Mouse (Mus musculus) liver, adult 2 months (tissue): ENCODE results near the gene Ktn1. TPM values are rescaled to one million over a fixed set of nuclear protein-coding genes. Genes with fewer than 3 reads are reported as not detected.
A peak's percentile ranks its signal among the peaks of the same experiment; 100 is the strongest.

Experiments used
- DNase-seq: peaks from one replicate; pipeline ENCODE4 v3.0.0-alpha.2; 2011; ENCODE audit warnings: low read depth, low spot score; ENCODE audit errors: extremely low read depth
- H3K27ac ChIP-seq: fragments of 200-500 bp; replicated peaks from 2 replicates; pipeline ENCODE4 v1.5.1; 2012; ENCODE audit warnings: low read depth, mild to moderate bottlenecking, control low read depth, inconsistent platforms, low read length; ENCODE audit not compliant: insufficient read depth
- H3K27me3 ChIP-seq: fragments of 200-500 bp; 2 replicates; pipeline ENCODE4 v1.6.1; 2012; ENCODE audit warnings: mild to moderate bottlenecking, moderate library complexity, low read length, inconsistent platforms; ENCODE audit not compliant: control insufficient read depth, insufficient read depth
- H3K36me3 ChIP-seq: fragments of 200-500 bp; 2 replicates; pipeline ENCODE4 v1.6.1; 2012; ENCODE audit warnings: low read length, inconsistent platforms; ENCODE audit not compliant: control insufficient read depth, insufficient read depth
- H3K4me1 ChIP-seq: fragments of 200-500 bp; 2 replicates; pipeline ENCODE4 v1.6.1; 2011; ENCODE audit warnings: low read length; ENCODE audit not compliant: control insufficient read depth, insufficient read depth
- H3K4me3 ChIP-seq: fragments of 200-500 bp; 2 replicates; pipeline ENCODE4 v1.5.1; 2011; ENCODE audit warnings: low read depth, mild to moderate bottlenecking, control low read depth, low read length, moderate library complexity; ENCODE audit not compliant: insufficient read depth
- H3K79me2 ChIP-seq: fragments of 200-500 bp; 2 replicates; pipeline ENCODE4 v1.6.1; 2012; ENCODE audit warnings: inconsistent platforms, mild to moderate bottlenecking, low read length, moderate library complexity; ENCODE audit not compliant: control insufficient read depth, insufficient read depth
- H3K9ac ChIP-seq: fragments of 200-500 bp; 2 replicates; pipeline ENCODE4 v1.6.1; 2012; ENCODE audit warnings: low read depth, mild to moderate bottlenecking, control low read depth, inconsistent platforms, low read length
- CTCF ChIP-seq: fragments of 200-500 bp; IDR thresholded peaks from 2 replicates; pipeline ENCODE4 v1.5.1; 2011; ENCODE audit warnings: low read depth, low read length, control low read depth
- POLR2A ChIP-seq: fragments of 200-500 bp; IDR thresholded peaks from 2 replicates; pipeline ENCODE4 v1.6.1; 2011; ENCODE audit warnings: low read length, control low read depth; ENCODE audit not compliant: insufficient read depth; ENCODE audit errors: extremely low read depth
- WGBS: fragments of 180-500 bp; shearing (Covaris S2); methylation state at CpG from one replicate; pipeline ENCODE4 v1.1.7; 2018; 5-methylcytosine and 5-hydroxymethylcytosine counted together
- polyA plus RNA-seq: library from polyadenylated mRNA; depleted of rRNA; stranded (reverse); fragments of >200 nt; gene quantifications from 2 replicates; pipeline ENCODE4 v1.2.3, GENCODE M21; 2012
- total RNA-seq: library from RNA; depleted of rRNA; stranded (reverse); fragments of >200 nt; gene quantifications from 2 replicates; pipeline ENCODE4 v1.2.3, GENCODE M21; 2014

Gene Ktn1
- total and polyA plus RNA-seq, 2 experiments, result 1.9 to 18.4 TPM

DNA sequence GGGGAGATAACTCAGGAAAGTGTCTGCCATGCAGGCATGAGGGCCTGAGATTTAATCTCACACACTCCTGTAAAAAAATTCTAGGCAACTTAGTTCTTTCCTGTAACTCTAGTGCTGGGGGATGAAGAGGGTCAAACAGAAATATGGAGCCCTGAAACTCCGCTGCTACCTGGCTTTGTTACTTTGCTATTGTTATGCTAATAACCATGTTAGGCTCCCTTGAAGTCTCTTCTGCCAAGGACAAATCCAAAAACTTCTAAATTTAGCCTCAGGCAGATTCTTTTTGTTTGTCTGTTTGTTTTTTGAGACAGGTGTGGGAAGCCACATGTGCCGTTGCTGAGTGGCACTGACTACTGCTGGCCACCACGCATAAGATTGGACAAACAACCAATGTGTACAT is 100.5 kb downstream of the Ktn1 start:
- Histone ChIP-seq H3K79me2 (no peaks in the 10 kb centered on the region), H3K4me3 (no peak overlapping the region), H3K27ac (no peak overlapping the region), H3K27me3 (no peaks in the 10 kb centered on the region), H3K9ac (no peak overlapping the region), H3K36me3 (no peaks in the 10 kb centered on the region), H3K4me1 (no peaks in the 10 kb centered on the region)
- no peak for DNase-seq
- no peak for TF ChIP-seq POLR2A
- no peak for TF ChIP-seq CTCF
- WGBS, result 81% methylated on average over 3 of the region's 3 CpGs

DNA sequence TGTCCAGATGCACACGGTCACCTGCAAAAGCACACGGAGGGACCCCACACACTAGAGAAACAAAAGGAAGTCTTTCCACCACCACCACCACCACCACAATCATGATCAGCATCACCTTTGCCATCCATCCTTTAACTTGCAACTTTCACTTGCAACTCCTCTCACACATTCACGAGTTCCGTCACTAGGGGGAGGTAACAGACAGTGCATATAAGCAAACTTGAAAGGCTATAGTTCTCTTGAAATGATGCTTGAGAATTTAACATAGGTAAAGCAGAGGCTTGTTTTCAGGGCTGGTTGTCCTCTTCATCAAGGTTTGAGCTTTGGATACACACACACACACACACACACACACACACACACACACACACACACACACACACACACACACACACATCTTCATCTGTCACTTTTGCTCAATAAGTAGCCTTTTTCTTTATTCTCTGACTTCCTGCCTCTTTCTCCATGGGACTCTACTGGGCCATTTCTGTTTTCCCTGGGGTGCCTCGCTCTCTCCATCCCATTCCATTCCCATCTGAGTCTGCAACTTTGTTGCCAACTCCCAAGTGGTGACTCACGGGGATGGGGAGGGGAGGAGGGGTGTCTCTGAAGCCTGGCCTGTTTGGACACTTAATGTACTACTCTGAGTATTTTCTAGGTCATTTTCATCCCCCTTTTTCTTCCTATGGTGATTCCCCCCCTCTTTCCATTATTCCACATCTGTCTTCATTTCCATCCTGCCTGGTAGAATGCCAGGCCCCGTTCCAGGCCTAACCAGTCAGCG is 103.4 kb downstream of the Ktn1 start:
- no peaks in the 10 kb centered on the region for H3K36me3 ChIP-seq
- H3K4me1 ChIP-seq, result no peaks in the 10 kb centered on the region
- no peak overlapping the region for H3K9ac ChIP-seq
- H3K4me3 ChIP-seq, result no peak overlapping the region
- TF ChIP-seq CTCF (peak; percentile 42; the same call in 1 of the 2 replicates), POLR2A (no peak)
- peak; percentile 62 for DNase-seq
- no peaks in the 10 kb centered on the region for H3K27me3 ChIP-seq
- H3K27ac ChIP-seq, result no peak overlapping the region
- WGBS, result 49% methylated on average over 8 of the region's 8 CpGs
- H3K79me2 ChIP-seq, result no peaks in the 10 kb centered on the region

DNA sequence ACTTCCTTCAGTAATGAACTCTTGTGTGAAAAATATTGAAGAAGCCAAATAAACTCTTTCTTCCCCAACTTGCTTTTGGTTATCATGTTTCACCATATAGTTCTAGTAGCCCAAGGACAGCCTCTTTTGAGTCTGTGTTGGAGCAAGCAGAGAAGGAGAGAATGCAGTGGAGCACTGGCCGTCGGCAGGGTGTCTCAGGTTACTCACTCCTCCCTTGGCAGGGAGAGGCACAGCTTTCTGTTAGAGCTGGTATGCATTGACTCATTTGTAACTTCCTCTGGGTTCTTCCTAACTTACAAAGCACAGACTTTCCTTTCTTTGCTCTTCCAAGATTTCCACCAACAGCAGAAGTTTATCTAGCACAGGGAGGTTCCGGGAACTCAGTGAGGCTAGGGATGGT is 105.3 kb downstream of the Ktn1 start:
- TF ChIP-seq CTCF (no peak), POLR2A (no peak)
- DNase-seq, result no peak
- WGBS, result 61% methylated on average over 3 of the region's 3 CpGs

GRCm38 (mm10) chr14:47754253-47754897 is 106.1 kb downstream of the Ktn1 start:
- no peak for TF ChIP-seq CTCF
- TF ChIP-seq POLR2A, result no peak
- no peak for DNase-seq
- no peak overlapping the region for H3K27ac ChIP-seq
- no peaks in the 10 kb centered on the region for H3K79me2 ChIP-seq
- WGBS, result 82% methylated on average over 4 of the region's 4 CpGs
- no peaks in the 10 kb centered on the region for H3K27me3 ChIP-seq
- no peaks in the 10 kb centered on the region for H3K36me3 ChIP-seq
- H3K4me1 ChIP-seq, result no peaks in the 10 kb centered on the region
- H3K4me3 ChIP-seq, result no peak overlapping the region
- no peak overlapping the region for H3K9ac ChIP-seq

More for the DNA sequence above, 105.3 kb downstream of the Ktn1 start:
- Histone ChIP-seq H3K27ac (no peak overlapping the region), H3K4me1 (no peaks in the 10 kb centered on the region), H3K36me3 (no peaks in the 10 kb centered on the region), H3K4me3 (no peak overlapping the region), H3K27me3 (no peaks in the 10 kb centered on the region), H3K9ac (no peak overlapping the region), H3K79me2 (no peaks in the 10 kb centered on the region)

DNA sequence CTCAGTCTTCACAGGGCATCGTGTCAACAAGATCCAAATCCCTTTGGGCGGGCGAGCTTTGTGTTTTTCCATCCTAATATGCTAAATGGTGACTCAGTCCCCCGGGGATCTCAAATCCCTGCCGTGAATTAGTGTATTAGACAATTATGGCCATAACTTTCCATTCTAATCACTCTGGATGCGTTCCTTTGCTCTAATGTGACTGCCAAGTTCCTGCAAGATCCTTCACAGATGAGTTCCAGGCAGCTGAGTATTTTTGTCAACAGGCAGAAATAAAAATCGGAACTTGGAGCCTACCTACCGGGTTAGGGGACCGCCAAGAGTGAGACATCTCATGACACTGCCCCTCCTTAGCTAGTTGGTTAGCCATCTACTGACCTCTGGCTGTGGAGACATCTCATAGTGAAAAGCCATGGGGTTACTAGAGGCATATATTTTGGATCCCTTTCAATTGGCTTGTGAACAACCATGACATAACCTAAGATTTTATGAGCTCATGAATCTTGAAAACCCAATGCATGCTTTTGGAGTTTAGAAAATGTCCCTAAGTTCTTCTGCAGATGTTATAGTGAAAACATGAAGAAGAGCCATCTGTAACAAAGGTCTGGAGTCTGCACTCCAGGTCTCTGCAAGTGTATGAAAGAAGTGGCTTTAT is 108.3 kb downstream of the Ktn1 start:
- H3K27ac ChIP-seq, result no peak overlapping the region
- no peaks in the 10 kb centered on the region for H3K27me3 ChIP-seq
- no peak overlapping the region for H3K4me3 ChIP-seq
- H3K4me1 ChIP-seq, result no peaks in the 10 kb centered on the region
- no peak for DNase-seq
- no peaks in the 10 kb centered on the region for H3K36me3 ChIP-seq
- no peaks in the 10 kb centered on the region for H3K79me2 ChIP-seq
- TF ChIP-seq POLR2A, result no peak
- no peak for TF ChIP-seq CTCF
- H3K9ac ChIP-seq, result no peak overlapping the region
- 82% methylated on average over 9 of the region's 9 CpGs for WGBS

GRCm38 (mm10) chr14:47765192-47765591 is 116.9 kb downstream of the Ktn1 start:
- 65% methylated on average over 6 of the region's 6 CpGs for WGBS
- Histone ChIP-seq H3K27ac (no peak overlapping the region), H3K9ac (no peak overlapping the region), H3K36me3 (no peaks in the 10 kb centered on the region), H3K27me3 (no peaks in the 10 kb centered on the region), H3K4me1 (no peaks in the 10 kb centered on the region), H3K79me2 (no peaks in the 10 kb centered on the region), H3K4me3 (no peak overlapping the region)
- TF ChIP-seq CTCF (no peak), POLR2A (no peak)
- DNase-seq, result no peak
